Mouse (Mus musculus) lung, postnatal 0 days (tissue): ENCODE data around the gene Papln.

Experiments used
- CTCF ChIP-seq: IDR thresholded peaks from 2 replicates; pipeline ENCODE4 v1.5.1; 2016; ENCODE audit warnings: antibody characterized with exemption, mild to moderate bottlenecking
- EP300 ChIP-seq: IDR thresholded peaks from 2 replicates; pipeline ENCODE4 v1.6.1; 2016; ENCODE audit warnings: antibody characterized with exemption, mild to moderate bottlenecking, control low read depth

DNA sequence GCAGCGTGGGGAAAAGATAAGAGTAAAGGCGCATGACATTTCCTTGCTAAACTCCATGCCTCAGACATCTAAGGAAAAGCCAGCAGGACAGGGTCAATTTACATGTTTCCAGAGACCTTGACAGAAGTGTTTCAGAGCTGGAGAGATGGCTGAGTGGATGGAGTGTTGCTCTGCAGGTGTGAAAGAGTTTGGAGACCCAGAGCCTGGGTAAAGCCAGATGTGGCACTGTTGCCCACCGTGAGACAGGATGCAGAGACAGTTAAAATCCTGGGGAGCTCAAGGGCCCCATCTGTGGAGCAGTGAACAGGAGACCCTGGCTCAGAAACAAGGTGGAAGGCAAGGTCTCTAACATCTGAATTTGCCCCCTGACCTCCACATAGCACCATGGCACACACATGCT is 19.7 kb upstream of the Papln start:
- TF ChIP-seq CTCF (no peak), EP300 (no peak)
